Mouse (Mus musculus) CD4-positive, CD25-positive, alpha-beta regulatory T cell, adult 4 months (primary cell): Measurements from ENCODE around the gene 2310061I04Rik. TPM values are rescaled to one million over a fixed set of nuclear protein-coding genes. Genes with fewer than 3 reads are reported as not detected.

Experiments
- ATAC-seq: one replicate; pipeline ENCODE4 v1.8.0; 2017
- polyA plus RNA-seq, 2 experiments: library from polyadenylated mRNA; unstranded; fragments of 100-300 nt; shearing (Covaris generic); gene quantifications; one replicate each; pipeline ENCODE4 v1.2.1; 2017

2310061I04Rik gene
- polyA plus RNA-seq, 2 experiments from 2014 or later = 12.6 to 15.3 TPM

DNA sequence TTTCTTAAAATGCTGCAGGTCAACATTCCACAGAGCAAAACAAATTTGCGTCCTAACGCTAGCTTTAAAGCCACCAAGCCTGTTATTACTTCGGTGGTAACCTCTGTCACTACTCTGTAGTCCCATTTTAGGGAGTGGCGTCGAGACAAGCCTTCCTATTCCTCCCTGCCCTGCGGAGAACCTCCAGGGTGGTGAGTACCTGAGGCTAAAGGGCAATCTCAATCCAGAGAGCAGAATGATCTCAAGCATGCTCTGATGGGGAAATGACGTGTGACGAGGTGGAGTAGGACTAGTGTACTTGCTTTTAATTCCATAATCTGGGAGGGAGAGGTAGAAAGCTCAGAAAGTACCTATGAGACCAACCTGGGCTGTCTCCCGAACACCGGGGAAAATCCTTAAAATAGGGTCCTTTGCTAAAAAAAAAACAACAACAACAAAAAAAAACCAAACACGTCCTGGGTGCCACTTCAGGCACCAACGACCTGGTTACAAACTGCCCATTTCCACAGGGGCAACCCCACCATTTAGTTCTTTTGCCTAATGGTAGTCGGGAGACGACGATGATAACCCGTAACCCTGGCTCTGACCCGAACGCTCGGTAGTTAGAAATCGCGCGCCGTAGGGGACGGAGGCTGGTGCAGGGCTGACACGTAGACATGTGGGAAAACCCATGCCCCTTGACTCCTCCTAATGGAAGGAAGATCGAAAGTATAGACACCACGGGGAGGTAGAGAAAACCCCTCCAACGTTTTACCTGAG is 18.5 kb upstream of the 2310061I04Rik start:
- no peak for ATAC-seq

DNA sequence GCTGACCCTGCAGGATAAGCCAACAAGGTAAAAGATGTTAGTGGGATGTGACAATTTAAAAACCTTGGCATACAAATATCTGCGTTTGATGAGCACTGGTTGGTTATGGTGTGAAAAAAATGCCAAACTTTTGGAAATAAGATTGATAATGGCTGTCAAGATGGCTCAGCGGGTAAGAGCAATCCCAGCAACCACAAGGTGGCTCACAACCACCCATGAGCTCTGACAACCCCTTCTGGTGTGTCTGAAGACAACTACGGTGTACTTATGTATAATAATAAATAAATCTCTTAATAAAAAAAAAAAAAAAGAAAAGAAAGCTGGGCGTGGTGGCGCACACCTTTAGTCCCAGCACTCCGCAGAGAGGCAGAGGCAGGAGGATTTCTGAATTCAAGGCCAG is 17.7 kb upstream of the 2310061I04Rik start:
- ATAC-seq = no peak

DNA sequence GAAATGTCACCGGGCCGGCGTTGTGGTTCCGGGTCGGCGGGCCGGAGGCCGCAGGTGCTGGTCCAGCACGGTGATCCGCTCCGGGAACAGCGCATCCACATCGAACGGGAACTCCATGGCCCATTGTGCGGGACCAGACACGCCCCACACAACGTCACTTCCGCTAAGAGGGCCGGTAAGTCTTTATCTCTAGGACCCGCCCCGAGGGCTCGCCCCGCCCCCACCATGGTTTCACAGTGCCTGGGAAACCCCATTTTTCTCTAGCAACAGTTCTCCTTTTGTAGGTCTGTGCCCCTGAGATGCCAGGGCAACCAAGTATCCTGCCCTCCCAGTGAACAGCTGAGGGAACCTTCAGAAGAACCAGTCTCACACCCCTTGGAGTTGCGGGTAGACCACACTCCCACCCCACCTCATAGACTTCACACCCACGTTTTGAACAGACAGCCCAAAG is 12.7 kb upstream of the 2310061I04Rik start, which contains the start of gene Atat1:
Atat1 (minus strand) TSS at position 157 of the 451 bp plus-strand sequence.
- ATAC-seq = peak; percentile 91

DNA sequence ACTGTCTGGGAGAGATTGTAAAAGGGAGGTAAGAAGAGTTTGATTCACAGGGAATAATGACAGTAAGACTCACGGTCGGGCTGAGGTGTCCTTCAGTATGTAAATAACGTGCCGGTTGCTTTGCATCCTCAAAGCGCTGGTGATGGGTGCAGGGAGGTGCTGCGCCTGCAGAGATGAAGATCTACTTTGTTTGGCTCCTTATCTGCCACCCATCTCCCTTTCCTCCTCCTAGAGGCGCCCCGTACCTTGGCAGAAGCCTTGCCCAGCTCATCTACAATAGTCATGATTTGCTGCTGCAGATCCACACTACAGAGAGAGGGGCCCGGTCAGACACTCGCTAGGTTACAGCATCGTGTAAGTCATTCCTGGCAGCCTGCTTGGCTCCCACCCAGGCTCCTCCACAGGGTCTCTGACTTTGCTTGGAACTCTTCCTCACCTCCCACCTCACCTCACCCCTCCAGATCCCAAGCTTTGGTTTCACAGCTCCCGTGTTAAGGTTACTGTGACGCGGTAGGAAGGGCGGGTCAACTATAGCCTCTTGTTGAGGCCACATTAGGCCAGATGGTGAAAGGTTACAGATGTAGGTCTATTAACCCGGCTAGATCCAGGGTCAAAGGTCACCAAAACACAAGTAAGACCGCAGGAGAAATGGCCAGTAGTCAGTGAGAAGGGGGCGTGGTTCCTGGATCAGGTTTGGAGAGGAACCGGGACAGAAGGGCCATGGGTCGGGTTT is 12.1 kb upstream of the 2310061I04Rik start:
- peak; percentile 38 for ATAC-seq

DNA sequence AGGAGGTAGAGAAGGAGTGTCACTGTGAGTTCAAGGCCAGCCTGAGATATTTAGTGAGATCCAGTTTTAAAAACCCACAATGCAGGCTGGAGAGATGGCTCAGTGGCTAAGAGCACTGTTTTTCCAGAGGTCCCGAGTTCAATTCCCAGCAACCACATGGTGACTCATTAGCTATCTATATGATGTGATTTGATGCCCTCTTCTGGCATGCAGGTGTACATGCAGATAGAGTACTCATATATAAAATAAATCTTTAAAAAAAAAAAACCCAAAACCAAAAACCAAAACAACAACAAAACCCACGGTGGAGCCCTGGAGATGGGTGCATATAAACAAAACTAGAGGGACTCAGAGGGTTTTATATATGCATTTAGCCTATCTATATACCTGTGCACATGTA is 10.4 kb upstream of the 2310061I04Rik start:
- no peak for ATAC-seq

DNA sequence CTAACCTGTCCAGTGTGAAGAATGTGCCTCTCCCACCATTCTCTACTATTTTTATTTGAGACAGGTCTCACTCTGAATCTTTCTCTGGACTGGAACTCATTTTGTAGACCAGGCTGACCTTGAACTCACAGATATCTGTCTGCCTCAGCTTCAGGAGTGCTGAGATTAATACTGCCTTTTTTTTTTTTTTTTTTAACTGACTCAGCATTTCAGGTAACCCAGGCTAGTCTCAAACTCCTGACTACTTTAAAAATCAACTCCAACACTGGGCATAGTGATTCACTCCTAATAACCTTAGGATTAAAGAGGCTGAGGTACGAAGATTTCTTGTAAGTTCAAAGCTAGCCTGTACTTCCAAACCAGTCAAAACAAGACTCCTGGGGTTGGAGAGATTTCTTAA is 8.4 kb upstream of the 2310061I04Rik start:
- no peak for ATAC-seq

DNA sequence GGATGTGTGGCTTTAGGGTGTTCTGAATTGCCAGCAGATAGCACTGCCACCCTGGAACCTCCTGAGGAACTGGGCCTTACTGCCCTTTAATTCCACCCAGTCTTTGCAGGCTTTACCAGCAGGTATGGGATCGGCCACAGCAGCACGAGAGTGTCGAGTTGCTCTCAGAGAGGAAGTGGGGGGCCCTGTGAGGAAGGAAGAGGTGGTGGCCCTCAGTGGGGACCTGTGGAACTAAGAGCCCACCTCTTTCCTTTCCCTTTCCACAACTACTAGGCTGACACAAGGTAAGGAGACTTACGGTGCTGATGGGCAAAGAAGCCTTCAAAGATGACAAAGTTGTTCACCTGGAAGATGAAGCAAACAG is 6.7 kb upstream of the 2310061I04Rik start:
- ATAC-seq = no peak

DNA sequence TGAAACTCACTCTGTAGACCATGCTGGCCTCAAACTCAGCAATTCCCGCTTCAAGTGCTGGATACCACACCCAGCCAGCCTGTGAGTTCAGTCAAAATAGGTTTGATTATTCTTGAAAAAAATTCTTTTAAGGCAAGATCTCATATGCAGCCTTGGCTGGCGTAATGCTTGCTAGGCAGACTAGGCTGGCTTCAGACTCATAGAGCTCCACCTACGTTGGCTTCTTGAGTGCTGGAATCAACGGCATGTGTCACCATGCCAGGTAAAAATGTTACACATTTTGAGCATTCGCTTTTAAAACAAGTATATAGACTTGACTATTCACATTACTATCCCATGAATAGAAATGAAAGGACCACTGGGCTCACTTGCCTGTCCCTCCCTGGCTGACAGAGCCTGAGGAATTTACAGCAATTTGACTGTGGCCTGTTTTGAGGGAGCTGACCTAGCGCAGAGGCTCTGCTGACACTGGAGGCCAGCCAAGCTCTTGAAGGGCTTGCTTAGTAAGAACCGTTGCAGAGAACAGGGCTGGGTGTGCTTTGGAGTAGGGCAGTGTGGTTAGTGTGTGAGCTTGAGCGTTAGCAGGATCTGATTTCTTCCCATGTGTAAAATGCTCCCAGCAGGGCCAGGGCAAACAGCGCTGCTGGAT is 6.2 kb upstream of the 2310061I04Rik start:
- ATAC-seq = no peak

DNA sequence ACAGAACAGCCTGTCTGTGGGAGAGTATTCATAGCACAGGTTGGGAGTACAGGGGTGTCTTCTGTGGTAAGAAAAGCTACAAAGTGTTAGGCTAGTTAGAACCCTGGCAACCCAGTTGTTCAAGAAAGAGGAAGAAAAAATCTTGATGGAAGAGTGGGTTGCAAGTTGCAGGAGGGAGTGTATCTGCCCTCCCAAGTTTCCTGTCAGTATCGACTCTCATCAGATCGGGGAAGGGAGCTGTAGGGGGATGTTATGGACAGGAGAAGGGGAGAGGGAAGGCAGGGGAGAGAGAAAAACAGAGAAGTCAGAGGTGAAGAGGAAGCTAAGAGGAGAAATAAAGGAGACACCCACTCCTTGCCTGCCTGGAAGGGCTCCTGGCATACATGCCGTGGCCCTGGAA is 3.4 kb upstream of the 2310061I04Rik start:
- ATAC-seq = no peak

DNA sequence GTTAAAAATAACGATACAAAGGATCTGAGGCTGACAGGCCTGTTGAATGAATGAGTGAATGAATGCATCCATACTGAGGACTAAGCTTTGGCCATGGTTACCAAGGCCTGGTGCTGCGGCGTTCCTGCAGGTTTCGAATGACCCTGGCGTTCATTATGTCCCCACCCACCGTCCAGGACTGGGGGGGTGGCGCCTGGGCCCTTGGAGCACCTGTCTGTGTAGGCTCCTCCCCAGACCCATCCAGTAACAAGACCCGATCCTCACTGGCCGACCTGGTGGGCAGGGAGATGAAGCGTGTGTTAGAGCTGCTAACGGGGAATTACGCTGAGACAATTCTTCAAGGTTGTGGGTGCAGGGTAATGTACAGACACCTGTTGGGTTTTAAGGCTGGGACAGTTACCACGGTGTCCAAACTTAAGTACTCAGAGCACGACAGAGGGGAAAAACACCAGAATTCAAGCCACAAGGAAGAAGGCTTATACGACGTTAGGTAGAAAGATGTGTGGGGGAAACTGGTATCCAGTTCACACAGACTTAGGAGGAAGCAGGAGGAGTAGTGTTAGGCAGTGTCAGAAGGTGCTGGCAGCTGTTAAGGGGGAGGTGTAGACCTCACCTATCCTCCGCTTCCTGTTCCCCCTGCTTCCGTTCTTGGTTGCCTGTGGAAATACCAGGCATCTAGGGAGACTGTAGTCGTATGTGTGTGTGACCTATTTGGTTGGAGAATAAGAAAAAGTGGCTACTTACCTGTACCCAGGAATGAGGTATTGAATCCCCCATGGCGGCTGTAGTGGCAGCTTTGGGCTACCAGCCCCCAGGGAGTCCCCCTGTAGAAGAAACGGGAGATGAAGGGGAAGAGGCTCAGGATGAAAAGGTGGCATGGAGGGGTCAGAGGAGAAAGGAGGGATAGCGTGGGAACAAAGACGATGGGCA is 678 bp upstream of the 2310061I04Rik start:
- peak; percentile 24 for ATAC-seq

DNA sequence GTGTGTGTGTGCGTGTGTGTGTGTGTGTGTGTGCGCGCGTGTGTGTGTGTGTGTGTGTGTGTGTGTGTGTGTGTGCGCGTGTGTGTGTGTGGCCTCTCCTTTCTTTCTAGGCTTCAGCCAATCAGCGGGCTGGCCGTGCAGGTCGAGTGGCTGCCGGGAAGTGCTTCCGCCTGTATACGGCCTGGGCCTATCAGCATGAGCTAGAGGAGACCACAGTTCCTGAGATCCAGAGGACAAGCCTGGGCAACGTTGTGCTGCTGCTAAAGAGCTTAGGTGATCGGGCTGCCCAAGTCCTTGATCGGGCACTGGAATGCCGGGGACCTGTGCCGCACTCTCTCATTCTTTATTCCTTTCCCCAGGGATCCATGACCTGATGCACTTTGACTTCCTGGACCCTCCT is 9.5 kb downstream of the 2310061I04Rik start:
- ATAC-seq = no peak

DNA sequence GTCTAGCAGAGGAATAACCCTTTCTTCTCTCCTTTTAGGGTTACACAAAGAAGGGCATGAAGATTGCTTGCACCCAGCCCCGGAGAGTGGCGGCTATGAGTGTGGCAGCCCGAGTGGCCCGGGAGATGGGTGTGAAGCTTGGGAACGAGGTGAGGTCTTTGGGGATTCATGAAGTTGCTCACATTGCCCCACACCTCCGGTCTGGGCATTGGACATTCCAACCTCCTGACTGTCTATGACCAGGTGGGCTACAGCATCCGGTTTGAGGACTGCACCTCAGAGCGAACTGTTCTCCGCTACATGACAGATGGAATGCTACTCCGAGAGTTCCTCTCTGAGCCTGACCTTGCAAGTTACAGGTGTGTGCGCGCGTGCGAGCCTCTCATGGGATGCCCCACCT is 13.5 kb downstream of the 2310061I04Rik start:
- ATAC-seq = no peak

DNA sequence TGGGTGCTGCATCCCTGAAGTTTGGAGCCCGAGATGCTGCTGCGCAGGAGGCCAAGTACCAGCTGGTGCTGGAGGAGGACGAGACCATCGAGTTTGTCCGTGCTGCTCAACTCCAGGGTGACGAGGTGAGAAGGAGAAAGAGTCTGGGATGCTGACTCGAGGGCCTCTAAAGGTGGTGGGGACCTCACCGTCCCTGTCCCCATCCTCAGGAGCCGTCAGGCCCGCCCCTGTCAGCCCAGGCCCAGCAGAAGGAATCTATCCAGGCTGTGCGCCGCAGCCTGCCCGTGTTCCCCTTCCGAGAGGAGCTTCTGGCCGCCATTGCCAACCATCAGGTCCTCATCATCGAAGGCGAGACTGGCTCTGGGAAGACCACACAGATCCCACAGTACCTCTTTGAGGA is 14.3 kb downstream of the 2310061I04Rik start:
- ATAC-seq = no peak

DNA sequence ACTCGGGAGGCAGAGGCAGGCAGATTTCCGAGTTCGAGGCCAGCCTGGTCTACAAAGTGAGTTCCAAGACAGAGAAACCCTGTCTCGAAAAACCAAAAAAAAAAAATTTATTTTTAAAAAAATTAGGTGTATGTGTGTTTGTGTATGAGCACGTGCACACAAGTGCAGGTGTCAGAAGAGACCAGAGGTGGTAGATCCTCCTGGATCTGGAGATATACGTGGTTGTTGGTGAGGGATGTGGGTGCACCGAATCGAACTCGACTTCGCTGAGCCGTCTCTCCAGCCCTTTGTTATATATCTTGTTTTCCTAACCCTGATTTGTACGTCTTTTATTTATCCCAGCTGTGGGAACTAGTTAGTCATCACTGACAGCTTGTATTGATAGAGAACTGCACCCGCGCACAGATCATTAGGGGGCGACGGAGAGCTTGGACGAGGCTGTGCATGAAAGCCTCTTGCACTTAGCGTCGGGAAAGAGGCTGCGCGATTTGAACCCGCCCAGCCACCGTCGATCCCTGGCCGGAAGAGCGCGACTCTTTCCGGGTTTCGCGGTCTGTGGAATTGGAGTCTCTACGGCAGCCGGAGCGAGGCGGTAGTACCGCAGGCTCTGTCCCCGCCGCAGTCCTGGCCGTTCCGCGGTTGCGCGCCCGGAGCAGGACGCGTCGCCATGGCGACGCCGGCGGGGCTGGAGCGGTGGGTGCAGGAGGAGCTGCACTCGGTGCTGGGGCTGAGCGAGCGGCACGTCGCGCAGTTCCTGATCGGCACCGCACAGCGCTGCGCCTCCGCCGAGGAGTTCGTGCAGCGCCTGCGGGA is 17.8 kb downstream of the 2310061I04Rik start, which contains the start of gene Dhx16:
Dhx16 (plus strand) TSS at position 575 of the 813 bp plus-strand sequence.
- ATAC-seq = peak; percentile 95

DNA sequence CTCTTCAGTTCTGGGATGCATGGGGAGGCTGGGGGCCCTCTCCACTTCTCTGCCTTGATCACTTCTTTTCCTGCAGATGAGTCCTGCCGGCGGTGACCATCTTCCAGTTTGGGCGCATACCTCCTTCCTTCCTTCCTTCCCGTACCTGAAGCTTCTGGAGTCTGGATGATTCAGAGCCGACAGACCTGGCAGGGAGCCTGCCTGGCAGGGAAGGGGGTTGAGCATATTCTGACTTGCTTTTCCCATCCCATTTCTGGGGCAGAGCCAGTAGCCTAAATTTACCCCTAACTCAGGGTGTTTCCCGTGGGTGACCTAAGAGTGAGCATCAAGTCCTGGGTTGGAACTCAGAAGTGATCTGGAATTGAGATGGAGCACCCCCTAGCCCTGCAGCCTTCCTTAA is 22.5 kb downstream of the 2310061I04Rik start:
- no peak for ATAC-seq

DNA sequence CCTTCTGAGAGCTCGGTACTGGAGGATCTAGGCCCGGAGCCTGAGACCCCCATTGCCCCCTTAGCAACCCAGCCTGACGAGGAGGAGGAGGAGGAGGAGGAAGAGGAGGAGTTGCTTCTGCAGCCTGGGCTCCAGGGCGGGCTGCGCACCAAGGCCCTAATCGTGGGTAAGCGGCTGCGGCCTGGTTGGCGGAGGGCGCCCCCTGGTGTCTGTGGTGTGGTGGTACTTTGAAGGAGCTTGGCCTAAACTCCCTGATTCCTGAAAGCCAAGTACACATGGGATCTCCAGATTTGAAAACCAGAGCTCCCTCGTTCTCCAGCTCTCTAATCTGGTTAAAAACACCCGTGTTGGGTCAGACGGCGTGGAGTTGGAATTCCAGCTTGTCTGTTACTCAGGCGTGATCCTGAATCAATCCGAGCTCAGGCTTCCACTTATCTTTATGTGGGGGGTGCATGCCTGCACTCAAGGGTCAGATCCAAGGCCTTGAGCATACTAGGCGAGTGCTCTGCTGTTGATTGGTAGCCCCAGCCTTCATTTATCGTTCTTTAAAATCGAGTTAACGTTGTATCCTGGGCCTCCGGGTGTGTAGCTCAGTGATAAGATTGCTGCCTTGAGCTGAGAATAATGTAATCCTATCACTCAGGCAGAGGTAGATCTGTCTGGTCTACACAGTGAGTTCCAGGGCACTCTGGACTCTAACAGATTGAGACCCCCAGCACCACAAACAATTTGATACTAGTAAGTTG is 23.3 kb downstream of the 2310061I04Rik start:
- peak; percentile 25 for ATAC-seq

DNA sequence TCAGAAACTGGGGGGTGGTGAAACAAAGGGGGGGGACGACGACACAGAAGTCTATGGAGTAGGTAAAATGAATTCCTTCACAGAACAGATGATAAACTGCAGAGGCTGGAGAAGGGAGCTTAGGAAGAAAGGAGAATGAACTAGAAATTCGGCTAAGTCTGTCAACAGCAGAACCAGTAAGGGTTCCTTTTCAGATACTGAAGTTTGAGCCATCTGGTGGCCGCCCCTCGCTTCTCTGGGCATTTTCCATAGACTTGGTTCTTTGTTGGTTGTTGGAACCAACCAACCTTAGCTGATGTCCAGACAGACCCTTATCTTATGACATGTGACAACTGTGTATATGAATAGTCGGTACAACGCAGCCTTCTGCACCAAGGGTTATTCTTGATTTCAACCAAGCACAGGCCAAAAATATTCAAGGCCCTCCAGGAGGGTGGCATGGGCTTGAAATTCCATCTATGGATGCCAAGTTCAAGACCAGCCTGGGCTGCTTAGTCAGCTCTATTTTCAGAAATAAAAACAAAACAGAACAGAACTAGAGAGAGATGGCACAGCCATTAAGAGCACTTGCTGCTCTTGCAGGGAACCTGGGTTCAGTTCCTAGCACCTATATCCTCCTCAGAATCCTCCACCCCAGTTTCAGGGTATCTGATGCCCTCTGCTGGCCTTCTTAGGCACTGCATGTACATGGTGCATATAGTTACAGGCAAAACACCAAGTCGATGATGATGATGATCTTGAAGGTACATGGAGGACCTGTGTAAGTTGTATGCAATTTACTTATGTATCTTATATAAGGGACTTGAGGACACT is 26.1 kb downstream of the 2310061I04Rik start:
- no peak for ATAC-seq

DNA sequence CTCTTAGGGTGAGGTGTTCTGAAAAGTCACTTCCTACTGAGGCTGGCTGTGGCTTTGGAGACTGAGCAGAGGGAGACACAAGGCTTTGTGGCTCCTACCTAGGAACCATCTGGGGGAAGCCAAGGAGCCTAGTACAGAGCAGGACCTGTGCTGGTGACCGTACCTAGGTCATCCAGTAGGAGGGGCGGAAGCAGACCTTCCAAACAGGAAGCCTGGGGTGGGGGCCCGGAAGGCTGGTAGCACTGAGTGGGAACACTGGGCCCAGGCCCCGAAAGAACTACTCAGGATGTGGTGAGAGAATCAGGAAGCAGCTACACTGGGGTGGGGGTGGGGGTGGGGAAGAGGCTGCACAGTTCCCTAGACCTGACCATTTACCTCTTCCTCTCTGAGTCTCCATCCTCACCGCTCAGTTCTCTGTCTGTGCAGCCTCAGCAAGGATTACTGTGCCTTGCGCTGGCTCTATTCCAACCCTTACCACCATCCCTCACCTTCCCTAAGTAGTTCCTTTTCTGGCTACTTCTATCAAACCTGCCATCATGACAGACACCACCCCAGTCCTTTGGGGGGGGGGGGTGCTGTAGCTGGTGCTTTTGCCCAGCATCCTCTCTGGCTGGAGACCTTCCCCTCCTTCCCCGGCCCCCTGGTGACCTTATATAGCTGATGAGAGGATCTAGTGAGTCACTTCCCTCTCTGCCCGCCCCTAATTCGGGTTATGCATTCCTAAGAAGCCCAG is 26.9 kb downstream of the 2310061I04Rik start:
- peak; percentile 70 for ATAC-seq
